Mouse (Mus musculus) limb, embryonic 15.5 days (tissue): Measurements from ENCODE around the gene Htra1. TPM values are rescaled to one million over a fixed set of nuclear protein-coding genes. Genes with fewer than 3 reads are reported as not detected.

Source experiments
- ATAC-seq: fragments of 200-750 bp; cut with Nextera tagmentation; 2 replicates; pipeline ENCODE4 v1.8.0; 2017; ENCODE audit warnings: low read depth, moderate TSS enrichment; ENCODE audit not compliant: insufficient number of reproducible peaks, low FRiP score, low TSS enrichment
- H3K27ac ChIP-seq: fragments of 300-500 bp; sonication (generic); 2 replicates; pipeline ENCODE4 v1.5.1; 2015; ENCODE audit warnings: moderate library complexity, mild to moderate bottlenecking, inconsistent platforms
- H3K27me3 ChIP-seq: fragments of 300-500 bp; sonication (generic); 2 replicates; pipeline ENCODE4 v1.6.1; 2015; ENCODE audit warnings: inconsistent platforms
- H3K36me3 ChIP-seq: fragments of 300-500 bp; sonication (generic); 2 replicates; pipeline ENCODE4 v1.6.1; 2015; ENCODE audit warnings: inconsistent platforms
- H3K4me1 ChIP-seq: fragments of 300-500 bp; sonication (generic); 2 replicates; pipeline ENCODE4 v1.6.1; 2015; ENCODE audit warnings: inconsistent platforms
- H3K4me2 ChIP-seq: fragments of 300-500 bp; sonication (generic); 2 replicates; pipeline ENCODE4 v1.6.1; 2015; ENCODE audit warnings: mild to moderate bottlenecking, inconsistent platforms
- H3K4me3 ChIP-seq: fragments of 300-500 bp; sonication (generic); 2 replicates; pipeline ENCODE4 v1.5.1; 2015; ENCODE audit warnings: mild to moderate bottlenecking, inconsistent platforms
- H3K9ac ChIP-seq: fragments of 300-500 bp; sonication (generic); 2 replicates; pipeline ENCODE4 v1.6.1; 2015; ENCODE audit warnings: inconsistent platforms
- H3K9me3 ChIP-seq: fragments of 300-500 bp; sonication (generic); 2 replicates; pipeline ENCODE4 v1.6.1; 2016; ENCODE audit warnings: inconsistent platforms
- WGBS: fragments of 180-500 bp; shearing (Covaris S2); methylation state at CpG from one replicate; pipeline ENCODE4 v1.1.7; 2015; 5-methylcytosine and 5-hydroxymethylcytosine counted together
- polyA plus RNA-seq: library from polyadenylated mRNA; unstranded; fragments of >200 nt; fragmentation: Nextera tagmentation; extraction: Ambion mirVana; gene quantifications from 2 replicates; pipeline ENCODE4 v1.2.1, GENCODE M21; 2015

Htra1 gene
- polyA plus RNA-seq, 1 experiment from 2014 or later, result 324 TPM

GRCm38 (mm10) chr7:130903505-130904074, 32.3 kb upstream of the Htra1 start:
- no peaks in the 10 kb centered on the region for H3K9me3 ChIP-seq
- H3K4me2 ChIP-seq, result no peak overlapping the region
- no peak overlapping the region for H3K27ac ChIP-seq
- no peaks in the 10 kb centered on the region for H3K4me1 ChIP-seq
- H3K4me3 ChIP-seq, result no peak overlapping the region
- no peak overlapping the region for H3K9ac ChIP-seq
- no peaks in the 10 kb centered on the region for H3K27me3 ChIP-seq
- 86% methylated on average over 16 of the region's 16 CpGs for WGBS
- ATAC-seq, result no peak
- H3K36me3 ChIP-seq, result peaks cover 15% of the 10 kb centered on the region; the same call in 1 of the 2 replicates

- Histone ChIP-seq H3K9ac (no peak overlapping the region), H3K9me3 (no peaks in the 10 kb centered on the region), H3K4me2 (no peak overlapping the region), H3K4me3 (no peak overlapping the region), H3K4me1 (no peaks in the 10 kb centered on the region), H3K36me3 (peaks cover 17% of the 10 kb centered on the region; the same call in 1 of the 2 replicates), H3K27me3 (no peaks in the 10 kb centered on the region), H3K27ac (no peak overlapping the region)
- 86% methylated on average over 13 of the region's 13 CpGs for WGBS
- ATAC-seq, result no peak
Measured at GRCm38 (mm10) chr7:130904571-130905365, 31.1 kb upstream of the Htra1 start.

- H3K9me3 ChIP-seq, result no peaks in the 10 kb centered on the region
- no peak overlapping the region for H3K9ac ChIP-seq
- no peak overlapping the region for H3K4me3 ChIP-seq
- H3K4me2 ChIP-seq, result no peak overlapping the region
- no peaks in the 10 kb centered on the region for H3K27me3 ChIP-seq
- 90% methylated on average over 14 of the region's 14 CpGs for WGBS
- H3K4me1 ChIP-seq, result no peaks in the 10 kb centered on the region
- no peak overlapping the region for H3K27ac ChIP-seq
- H3K36me3 ChIP-seq, result peaks cover 25% of the 10 kb centered on the region
- ATAC-seq, result no peak
Measured at GRCm38 (mm10) chr7:130910841-130911240, 25.1 kb upstream of the Htra1 start.

- no peaks in the 10 kb centered on the region for H3K9me3 ChIP-seq
- no peaks in the 10 kb centered on the region for H3K27me3 ChIP-seq
- no peaks in the 10 kb centered on the region for H3K4me1 ChIP-seq
- no peak overlapping the region for H3K9ac ChIP-seq
- no peak overlapping the region for H3K4me3 ChIP-seq
- no peak overlapping the region for H3K4me2 ChIP-seq
- no peak for ATAC-seq
- 49% methylated on average over 5 of the region's 5 CpGs for WGBS
- H3K27ac ChIP-seq, result no peak overlapping the region
- H3K36me3 ChIP-seq, result peaks cover 17% of the 10 kb centered on the region
Measured at GRCm38 (mm10) chr7:130914693-130915363, 21.1 kb upstream of the Htra1 start.

- no peak overlapping the region for H3K4me2 ChIP-seq
- H3K9ac ChIP-seq, result no peak overlapping the region
- no peak for ATAC-seq
- 71% methylated on average over 2 of the region's 2 CpGs for WGBS
- peaks cover 2% of the 10 kb centered on the region; the same call in 1 of the 2 replicates for H3K36me3 ChIP-seq
- 0 out of 2 replicates have a peak, but pooled peaks cover under 1% of the 10 kb centered on the region for H3K4me1 ChIP-seq
- no peak overlapping the region for H3K4me3 ChIP-seq
- H3K27me3 ChIP-seq, result no peaks in the 10 kb centered on the region
- H3K27ac ChIP-seq, result no peak overlapping the region
- no peaks in the 10 kb centered on the region for H3K9me3 ChIP-seq
Measured at GRCm38 (mm10) chr7:130918260-130918659, 17.7 kb upstream of the Htra1 start.

- 0 out of 2 replicates have a peak, but pooled peaks cover 3% of the 10 kb centered on the region for H3K4me1 ChIP-seq
- ATAC-seq, result no peak
- H3K9me3 ChIP-seq, result no peaks in the 10 kb centered on the region
- 59% methylated on average over 13 of the region's 13 CpGs for WGBS
- H3K4me3 ChIP-seq, result no peak overlapping the region
- H3K9ac ChIP-seq, result no peak overlapping the region
- no peak overlapping the region for H3K27ac ChIP-seq
- H3K27me3 ChIP-seq, result no peaks in the 10 kb centered on the region
- no peaks in the 10 kb centered on the region for H3K36me3 ChIP-seq
- no peak overlapping the region for H3K4me2 ChIP-seq
Measured at GRCm38 (mm10) chr7:130922981-130923731, 12.8 kb upstream of the Htra1 start.

- no peak overlapping the region for H3K27ac ChIP-seq
- no peak for ATAC-seq
- peaks cover 26% of the 10 kb centered on the region for H3K27me3 ChIP-seq
- H3K4me3 ChIP-seq, result no peak overlapping the region
- no peaks in the 10 kb centered on the region for H3K36me3 ChIP-seq
- no peak overlapping the region for H3K9ac ChIP-seq
- peaks cover 6% of the 10 kb centered on the region for H3K4me1 ChIP-seq
- H3K9me3 ChIP-seq, result no peaks in the 10 kb centered on the region
- 72% methylated on average over 3 of the region's 3 CpGs for WGBS
- H3K4me2 ChIP-seq, result no peak overlapping the region
Measured at GRCm38 (mm10) chr7:130930401-130930800, 5.5 kb upstream of the Htra1 start.

GRCm38 (mm10) chr7:130932921-130933320, 3.0 kb upstream of the Htra1 start:
- WGBS, result 78% methylated on average over 9 of the region's 9 CpGs
- Histone ChIP-seq H3K36me3 (no peaks in the 10 kb centered on the region), H3K9me3 (no peaks in the 10 kb centered on the region), H3K27ac (no peak overlapping the region), H3K4me2 (no peak overlapping the region), H3K9ac (no peak overlapping the region), H3K27me3 (peaks cover 41% of the 10 kb centered on the region), H3K4me1 (peaks cover 28% of the 10 kb centered on the region), H3K4me3 (no peak overlapping the region)
- ATAC-seq, result no peak

- no peak overlapping the region for H3K4me2 ChIP-seq
- ATAC-seq, result no peak
- H3K9me3 ChIP-seq, result no peaks in the 10 kb centered on the region
- peaks cover 54% of the 10 kb centered on the region for H3K27me3 ChIP-seq
- H3K4me1 ChIP-seq, result peaks cover 41% of the 10 kb centered on the region
- no peak overlapping the region for H3K4me3 ChIP-seq
- 83% methylated on average over 4 of the region's 4 CpGs for WGBS
- no peak overlapping the region for H3K9ac ChIP-seq
- no peaks in the 10 kb centered on the region for H3K36me3 ChIP-seq
- H3K27ac ChIP-seq, result no peak overlapping the region
Measured at GRCm38 (mm10) chr7:130934654-130935053, 1.3 kb upstream of the Htra1 start.

- Histone ChIP-seq H3K36me3 (no peaks in the 10 kb centered on the region), H3K27me3 (peaks cover 54% of the 10 kb centered on the region), H3K4me1 (peaks cover 48% of the 10 kb centered on the region), H3K9me3 (no peaks in the 10 kb centered on the region), H3K4me3 (peak overlapping the region; percentile 64), H3K4me2 (peak overlapping the region; percentile 92), H3K9ac (no peak overlapping the region), H3K27ac (no peak overlapping the region)
- ATAC-seq, result no peak
- 7% methylated on average over 16 of the region's 16 CpGs for WGBS
Measured at GRCm38 (mm10) chr7:130935421-130935792, 504 bp upstream of the Htra1 start.

- Histone ChIP-seq H3K4me2 (peak overlapping the region; percentile 92), H3K4me3 (peak overlapping the region; percentile 64), H3K27ac (peak overlapping the region; percentile 79), H3K9me3 (no peaks in the 10 kb centered on the region), H3K27me3 (peaks cover 54% of the 10 kb centered on the region), H3K36me3 (no peaks in the 10 kb centered on the region), H3K9ac (peak overlapping the region; percentile 63), H3K4me1 (peaks cover 57% of the 10 kb centered on the region)
- under 1% methylated on average over 44 of the region's 49 CpGs for WGBS
- ATAC-seq, result 0 out of 2 replicates have a peak, but pooled peaks have one; percentile 3
Measured at GRCm38 (mm10) chr7:130936472-130936951, 601 bp downstream of the Htra1 start.
